Mouse (Mus musculus) cerebellum, adult 18-20 months (tissue): ENCODE results near the gene Phldb2.

Experiments used
- DNase-seq, 2 experiments: peaks; one replicate each; pipeline ENCODE4 v3.0.0; 2021

Gene Phldb2

GRCm38 (mm10) chr16:45945649-45946048, 7.7 kb downstream of the Phldb2 start:
- no peak for DNase-seq

- DNase-seq = no peak
Measured at GRCm38 (mm10) chr16:45945174-45945631, 8.2 kb downstream of the Phldb2 start.

GRCm38 (mm10) chr16:45942169-45942891, 11.1 kb downstream of the Phldb2 start:
- DNase-seq = no peak

GRCm38 (mm10) chr16:45940701-45941100, 12.7 kb downstream of the Phldb2 start:
- no peak for DNase-seq

GRCm38 (mm10) chr16:45939436-45939835, 14.0 kb downstream of the Phldb2 start:
- no peak for DNase-seq

GRCm38 (mm10) chr16:45937381-45937780, 16.0 kb downstream of the Phldb2 start:
- DNase-seq = no peak

GRCm38 (mm10) chr16:45936521-45936920, 16.9 kb downstream of the Phldb2 start:
- no peak for DNase-seq

GRCm38 (mm10) chr16:45935956-45936483, 17.4 kb downstream of the Phldb2 start:
- no peak for DNase-seq

GRCm38 (mm10) chr16:45934721-45935407, 18.5 kb downstream of the Phldb2 start:
- DNase-seq = no peak

GRCm38 (mm10) chr16:45930308-45930707, 23.1 kb downstream of the Phldb2 start:
- no peak for DNase-seq

- no peak for DNase-seq
Measured at GRCm38 (mm10) chr16:45928090-45928489, 25.3 kb downstream of the Phldb2 start.

- no peak for DNase-seq
Measured at GRCm38 (mm10) chr16:45927601-45928000, 25.8 kb downstream of the Phldb2 start.

GRCm38 (mm10) chr16:45926875-45927274, 26.5 kb downstream of the Phldb2 start:
- DNase-seq = no peak

- no peak for DNase-seq
Measured at GRCm38 (mm10) chr16:45923731-45924424, 29.5 kb downstream of the Phldb2 start.

GRCm38 (mm10) chr16:45922546-45923229, 30.7 kb downstream of the Phldb2 start:
- no peak for DNase-seq

- DNase-seq = no peak
Measured at GRCm38 (mm10) chr16:45919572-45919971, 33.8 kb downstream of the Phldb2 start.

- DNase-seq = no peak
Measured at GRCm38 (mm10) chr16:45903595-45903994, 49.8 kb downstream of the Phldb2 start.

- DNase-seq = no peak
Measured at GRCm38 (mm10) chr16:45898459-45898858, 54.9 kb downstream of the Phldb2 start.

GRCm38 (mm10) chr16:45896587-45896986, 56.8 kb downstream of the Phldb2 start:
- no peak for DNase-seq

GRCm38 (mm10) chr16:45894998-45895397, 58.4 kb downstream of the Phldb2 start:
- DNase-seq = no peak

- no peak for DNase-seq
Measured at GRCm38 (mm10) chr16:45893796-45894195, 59.6 kb downstream of the Phldb2 start.

GRCm38 (mm10) chr16:45892928-45893327, 60.5 kb downstream of the Phldb2 start:
- no peak for DNase-seq
